Comparison of ENCODE assay signal across 28 mouse cellular contexts in genomic region chr2:132705251-132705992, GRCm38 (mm10). TPM values are rescaled to one million over a fixed set of nuclear protein-coding genes. Genes with fewer than 3 reads are reported as not detected.
DNase-seq lines count a peak whose midpoint lies in the region; ATAC-seq and TF ChIP-seq lines count a peak whose summit lies in the region.
"Had no signal": no experiment of that assay in that cellular context is flagged by ENCODE, and none has a peak within 500 bp of the region (broad histone marks: within the 10 kb centered on the region; RNA-seq: fewer than 3 reads in every experiment).

No protein-coding gene starts in this region.

- H3K4me1 ChIP-seq in kidney, embryonic 15.5 days = 0 out of 2 replicates have a peak, but pooled peaks cover 3% of the 10 kb centered on the region
- peaks cover 2% of the 10 kb centered on the region; the same call in 1 of the 2 replicates for H3K4me1 ChIP-seq in cortical plate, adult 2 months (ENCODE audit: control insufficient read depth, insufficient read depth, low read length)
- H3K4me1 ChIP-seq: limb, embryonic 13.5 days; midbrain, embryonic 15.5 days; stomach, embryonic 15.5 days had no signal

- no peaks in the 10 kb centered on the region for H3K9me3 ChIP-seq in kidney, embryonic 15.5 days (replicated peaks)
- H3K9me3 ChIP-seq: forebrain, embryonic 13.5 days; limb, embryonic 13.5 days; liver, embryonic 12.5 days; megakaryocyte, embryonic 14.5 days; midbrain, embryonic 15.5 days; neural tube, embryonic 13.5 days; stomach, embryonic 15.5 days had no signal

- no peak for TF ChIP-seq CTCF in cortical plate, adult 2 months (IDR thresholded peaks at IDR 0.05; ENCODE audit: extremely low read depth, insufficient read depth, low read length)

- peak; percentile 67 for DNase-seq in adrenal gland, postnatal 14 days
- DNase-seq in adrenal gland, adult 8-10 months = no peak
- peak; percentile 28 for DNase-seq in kidney, postnatal 10 days
- peak; percentile 18 for DNase-seq in ovary, postnatal 36 days (ENCODE audit: low spot score)
- DNase-seq in ovary, postnatal 10 days (ENCODE audit: low spot score) = no peak
- DNase-seq in right cerebral cortex, adult 2 months (ENCODE audit: low spot score in 2 of 2) = no peak
- DNase-seq: cerebellum, adult 9-11 months; gastrocnemius, postnatal 14 days; heart, adult 11 months; layer of hippocampus, postnatal 36 days; lung, adult 18-20 months; right cerebral cortex, adult 18-20 months had no signal

- H3K27me3 ChIP-seq in kidney, embryonic 15.5 days = no peaks in the 10 kb centered on the region
- H3K27me3 ChIP-seq: forebrain, embryonic 13.5 days; limb, embryonic 13.5 days; liver, embryonic 12.5 days; megakaryocyte, embryonic 14.5 days; midbrain, embryonic 15.5 days; neural tube, embryonic 13.5 days; Patski; stomach, embryonic 15.5 days had no signal

- H3K4me2 ChIP-seq in kidney, embryonic 15.5 days = no peak overlapping the region
- H3K4me2 ChIP-seq: forebrain, embryonic 13.5 days; heart, embryonic 11.5 days; limb, embryonic 13.5 days; liver, embryonic 12.5 days; midbrain, embryonic 15.5 days; neural tube, embryonic 13.5 days; stomach, embryonic 15.5 days had no signal

- no peak overlapping the region for H3K27ac ChIP-seq in kidney, embryonic 15.5 days
- 0 out of 2 replicates have a peak overlapping the region, but pooled peaks have one; percentile 30 for H3K27ac ChIP-seq in cortical plate, adult 2 months (ENCODE audit: insufficient read depth, low read length)
- H3K27ac ChIP-seq: forebrain, embryonic 13.5 days; kidney, postnatal 0 days; layer of hippocampus, adult 2 months; limb, embryonic 13.5 days; liver, embryonic 12.5 days; midbrain, embryonic 15.5 days; neural tube, embryonic 13.5 days; stomach, embryonic 15.5 days had no signal

- 81% methylated on average over 10 of the region's 10 CpGs for WGBS in kidney, embryonic 15.5 days

- no peak overlapping the region for H3K4me3 ChIP-seq in kidney, embryonic 15.5 days (replicated peaks)
- no peak overlapping the region for H3K4me3 ChIP-seq in cortical plate, adult 2 months (ENCODE audit: insufficient read depth, low read length)
- H3K4me3 ChIP-seq: forebrain, embryonic 13.5 days; layer of hippocampus, adult 2 months; limb, embryonic 13.5 days; liver, embryonic 12.5 days; megakaryocyte, embryonic 14.5 days; midbrain, embryonic 15.5 days; neural tube, embryonic 13.5 days; stomach, embryonic 15.5 days had no signal

- no peak for ATAC-seq in kidney, embryonic 15.5 days (replicated peaks; ENCODE audit: low FRiP score)
- ATAC-seq: CD4-positive, CD25-positive, alpha-beta regulatory T cell, adult 4 months; forebrain, embryonic 13.5 days; hindbrain, embryonic 16.5 days; intestine, embryonic 16.5 days; midbrain, embryonic 15.5 days; Patski had no signal

- no peaks in the 10 kb centered on the region for H3K36me3 ChIP-seq in kidney, embryonic 15.5 days
- H3K36me3 ChIP-seq: liver, embryonic 12.5 days; midbrain, embryonic 15.5 days; stomach, embryonic 15.5 days had no signal

- H3K9ac ChIP-seq in kidney, embryonic 15.5 days = no peak overlapping the region
- H3K9ac ChIP-seq: forebrain, embryonic 13.5 days; limb, embryonic 13.5 days; liver, embryonic 12.5 days; midbrain, embryonic 15.5 days; neural tube, embryonic 13.5 days; stomach, embryonic 15.5 days had no signal

- TF ChIP-seq POLR2A in cortical plate, adult 2 months (IDR thresholded peaks at IDR 0.05; ENCODE audit: extremely low read depth, insufficient read depth, low read length) = no peak

RNA-seq across cellular contexts. Expression of gene Shld1, which starts 18.7 kb away (rescaled TPM):
- total RNA-seq in adrenal gland, postnatal 14 days (2021) = 8.5 and 9.4 TPM in 2 replicates
- 10 to 100 TPM; 10.7 to 12.1 (median 11.9) TPM for total RNA-seq in adrenal gland, adult 8-10 months (2022)
- polyA plus RNA-seq in kidney, embryonic 15.5 days (2015; fragmentation: Nextera tagmentation; extraction: Ambion mirVana) = 15.2 and 16.2 TPM in 2 replicates
- polyA plus RNA-seq in cortical plate, adult 2 months (2012; rRNA removed) = 21.7 and 23.4 TPM in 2 replicates

Comparison
In these comparisons a context has a peak if more than half of its experiments do, and no peak if none do; other contexts are left out.
1. DNase-seq: peak in adrenal gland, postnatal 14 days (single experiment), kidney, postnatal 10 days (single experiment) and ovary, postnatal 36 days (single experiment); none in adrenal gland, adult 8-10 months (single experiment), ovary, postnatal 10 days (single experiment) and right cerebral cortex, adult 2 months (0 of 2).